ENCODE assay signal across 11 mouse cellular contexts in genomic region chr6:117130680-117131111, GRCm38 (mm10). TPM values are rescaled to one million over a fixed set of nuclear protein-coding genes. Genes with fewer than 3 reads are reported as not detected.
DNase-seq lines count a peak whose midpoint lies in the region; ATAC-seq and TF ChIP-seq lines count a peak whose summit lies in the region.
"Had no signal": no experiment of that assay in that cellular context is flagged by ENCODE, and none has a peak within 500 bp of the region (broad histone marks: within the 10 kb centered on the region; RNA-seq: fewer than 3 reads in every experiment).

No protein-coding gene starts in this region.

- no peaks in the 10 kb centered on the region for H3K27me3 ChIP-seq in lung, embryonic 16.5 days (ENCODE audit: control insufficient read depth, insufficient read depth, low read depth, low read length)
- H3K27me3 ChIP-seq in forebrain, embryonic 14.5 days (replicated peaks; ENCODE audit: control insufficient read depth, insufficient read depth, low read length): no peaks in the 10 kb centered on the region
- H3K27me3 ChIP-seq in kidney, postnatal 0 days (ENCODE audit: insufficient read depth, low read length): no peaks in the 10 kb centered on the region
- no peaks in the 10 kb centered on the region for H3K27me3 ChIP-seq in neural tube, embryonic 15.5 days (replicated peaks)
- H3K27me3 ChIP-seq: liver, embryonic 15.5 days had no signal

- H3K27ac ChIP-seq in lung, embryonic 16.5 days (ENCODE audit: low read length): no peak overlapping the region
- H3K27ac ChIP-seq in forebrain, embryonic 14.5 days (ENCODE audit: low read depth, low read length): no peak overlapping the region
- peak overlapping the region; percentile 10; the same call in 1 of the 2 replicates for H3K27ac ChIP-seq in kidney, postnatal 0 days
- no peak overlapping the region for H3K27ac ChIP-seq in neural tube, embryonic 15.5 days (replicated peaks)
- H3K27ac ChIP-seq in gastrocnemius, adult 2 months: no peak overlapping the region
- H3K27ac ChIP-seq: liver, embryonic 15.5 days had no signal

- no peak for DNase-seq in lung, postnatal 36 days
- peak; percentile 33 for DNase-seq in forebrain, embryonic 14.5 days (ENCODE audit: low spot score)
- peak; percentile 87 for DNase-seq in kidney, postnatal 0 days (ENCODE audit: low spot score)
- DNase-seq in gastrocnemius, adult 2 months: no peak
- DNase-seq in left cerebral cortex, adult 11 months (ENCODE audit: low spot score): no peak
- DNase-seq: gastrocnemius, postnatal 36 days; thymus, postnatal 25 days had no signal

- WGBS in lung, embryonic 16.5 days: 43% methylated on average over 15 of the region's 15 CpGs
- WGBS in forebrain, embryonic 14.5 days: 36% methylated on average over 15 of the region's 15 CpGs
- WGBS in kidney, postnatal 0 days: 9% methylated on average over 15 of the region's 15 CpGs
- 9% methylated on average over 15 of the region's 15 CpGs for WGBS in neural tube, embryonic 15.5 days

- H3K4me2 ChIP-seq in lung, embryonic 16.5 days (ENCODE audit: low read depth, low read length): peak overlapping the region; percentile 18
- peak overlapping the region; percentile 28; the same call in 1 of the 2 replicates for H3K4me2 ChIP-seq in forebrain, embryonic 14.5 days (ENCODE audit: low read length)
- peak overlapping the region; percentile 40 for H3K4me2 ChIP-seq in kidney, postnatal 0 days (ENCODE audit: low read length)
- peak overlapping the region; percentile 49 for H3K4me2 ChIP-seq in neural tube, embryonic 15.5 days
- H3K4me2 ChIP-seq: liver, embryonic 15.5 days had no signal

- H3K36me3 ChIP-seq in lung, embryonic 16.5 days (ENCODE audit: control insufficient read depth, insufficient read depth, low read length): no peaks in the 10 kb centered on the region
- no peaks in the 10 kb centered on the region for H3K36me3 ChIP-seq in forebrain, embryonic 14.5 days (ENCODE audit: control insufficient read depth, insufficient read depth, low read length)
- H3K36me3 ChIP-seq in kidney, postnatal 0 days (ENCODE audit: insufficient read depth, low read length): no peaks in the 10 kb centered on the region
- H3K36me3 ChIP-seq in neural tube, embryonic 15.5 days: no peaks in the 10 kb centered on the region
- H3K36me3 ChIP-seq: liver, embryonic 15.5 days had no signal

- 0 out of 2 replicates have a peak overlapping the region, but pooled peaks have one; percentile 1 for H3K4me3 ChIP-seq in lung, embryonic 16.5 days (ENCODE audit: low read length)
- H3K4me3 ChIP-seq in forebrain, embryonic 14.5 days (ENCODE audit: low read depth, low read length): no peak overlapping the region
- peak overlapping the region; percentile 18 for H3K4me3 ChIP-seq in kidney, postnatal 0 days (replicated peaks; ENCODE audit: low read depth, low read length)
- peak overlapping the region; percentile 2; the same call in 1 of the 2 replicates for H3K4me3 ChIP-seq in neural tube, embryonic 15.5 days (replicated peaks)
- no peak overlapping the region for H3K4me3 ChIP-seq in gastrocnemius, adult 2 months
- H3K4me3 ChIP-seq: liver, embryonic 15.5 days had no signal

- H3K9ac ChIP-seq in lung, embryonic 16.5 days (ENCODE audit: low read length): no peak overlapping the region
- no peak overlapping the region for H3K9ac ChIP-seq in forebrain, embryonic 14.5 days (ENCODE audit: low read length)
- H3K9ac ChIP-seq in kidney, postnatal 0 days (ENCODE audit: low read depth, low read length): 0 out of 2 replicates have a peak overlapping the region, but pooled peaks have one; percentile 1
- H3K9ac ChIP-seq in neural tube, embryonic 15.5 days (replicated peaks): no peak overlapping the region
- H3K9ac ChIP-seq: liver, embryonic 15.5 days had no signal

- ATAC-seq in lung, embryonic 16.5 days (ENCODE audit: low read depth): no peak
- ATAC-seq in forebrain, embryonic 14.5 days: no peak
- peak; percentile 46 for ATAC-seq in kidney, postnatal 0 days (replicated peaks; ENCODE audit: low FRiP score, low read depth)
- ATAC-seq in neural tube, embryonic 15.5 days (ENCODE audit: low FRiP score): peak; percentile 24; the same call in 1 of the 2 replicates
- no peak for ATAC-seq in CD4-positive, CD25-positive, alpha-beta regulatory T cell, adult 4 months

- TF ChIP-seq CTCF in kidney, postnatal 0 days (IDR thresholded peaks at IDR 0.05; ENCODE audit: low read depth): no peak
- no peak for TF ChIP-seq CTCF in gastrocnemius, adult 2 months (IDR thresholded peaks at IDR 0.05)

- peaks cover 10% of the 10 kb centered on the region for H3K4me1 ChIP-seq in lung, embryonic 16.5 days (replicated peaks; ENCODE audit: control insufficient read depth, insufficient read depth, low read length)
- H3K4me1 ChIP-seq in forebrain, embryonic 14.5 days (ENCODE audit: control insufficient read depth, insufficient read depth, low read length): no peaks in the 10 kb centered on the region
- H3K4me1 ChIP-seq in kidney, postnatal 0 days (replicated peaks; ENCODE audit: insufficient read depth, low read length): peaks cover 9% of the 10 kb centered on the region; the same call in 1 of the 2 replicates
- H3K4me1 ChIP-seq in neural tube, embryonic 15.5 days: peaks cover 12% of the 10 kb centered on the region
- H3K4me1 ChIP-seq: liver, embryonic 15.5 days had no signal

- H3K9me3 ChIP-seq in lung, embryonic 16.5 days (ENCODE audit: control insufficient read depth, low read length): no peaks in the 10 kb centered on the region
- no peaks in the 10 kb centered on the region for H3K9me3 ChIP-seq in forebrain, embryonic 14.5 days (replicated peaks; ENCODE audit: control insufficient read depth, low read length)
- H3K9me3 ChIP-seq in kidney, postnatal 0 days (replicated peaks; ENCODE audit: low read length): no peaks in the 10 kb centered on the region
- no peaks in the 10 kb centered on the region for H3K9me3 ChIP-seq in neural tube, embryonic 15.5 days (replicated peaks)
- H3K9me3 ChIP-seq: liver, embryonic 15.5 days had no signal

- intact Hi-C loops in gastrocnemius, adult 2 months (cut with DNase I): loop anchor here (10.0 kb wide), 1 partner anchor 146 kb away; no protein-coding TSS in a partner anchor

RNA-seq across cellular contexts. Expression of gene Cxcl12, which starts 37.6 kb away (rescaled TPM):
- 106 and 113 TPM in 2 replicates for polyA plus RNA-seq in lung, embryonic 16.5 days (2015; fragmentation: Nextera tagmentation; extraction: Ambion mirVana)
- polyA plus RNA-seq in forebrain, embryonic 14.5 days (2014; fragmentation: Nextera tagmentation; extraction: Ambion mirVana): 78.3 and 91.4 TPM in 2 replicates
- polyA plus RNA-seq in kidney, postnatal 0 days (2015; fragmentation: Nextera tagmentation; extraction: Ambion mirVana): 194 and 204 TPM in 2 replicates
- polyA plus RNA-seq in neural tube, embryonic 15.5 days (2015; fragmentation: Nextera tagmentation; extraction: Ambion mirVana): 38.5 and 90.4 TPM in 2 replicates
- not detected for polyA plus RNA-seq in CD4-positive, CD25-positive, alpha-beta regulatory T cell, adult 4 months (2017; shearing (Covaris generic))
- total RNA-seq in gastrocnemius, adult 2 months (2021): 10 to 100 TPM; 41.3 to 61.9 TPM

Comparison
In these comparisons a context has a peak if more than half of its experiments do, and no peak if none do; other contexts are left out.
1. ATAC-seq: peak in kidney, postnatal 0 days (single experiment) and neural tube, embryonic 15.5 days (single experiment); none in lung, embryonic 16.5 days (single experiment), forebrain, embryonic 14.5 days (single experiment) and CD4-positive, CD25-positive, alpha-beta regulatory T cell, adult 4 months (single experiment).
2. H3K4me3 ChIP-seq: peak in lung, embryonic 16.5 days (single experiment), kidney, postnatal 0 days (single experiment) and neural tube, embryonic 15.5 days (single experiment); none in forebrain, embryonic 14.5 days (single experiment) and gastrocnemius, adult 2 months (single experiment).
3. DNase-seq: peak in forebrain, embryonic 14.5 days (single experiment) and kidney, postnatal 0 days (single experiment); none in lung, postnatal 36 days (single experiment), gastrocnemius, adult 2 months (single experiment) and left cerebral cortex, adult 11 months (single experiment).
4. RNA of gene Cxcl12, which starts 37.6 kb away (polyA plus RNA-seq): 194 to 204 TPM in kidney, postnatal 0 days, 106 to 113 TPM in lung, embryonic 16.5 days, 78.3 to 91.4 TPM in forebrain, embryonic 14.5 days and 38.5 to 90.4 TPM in neural tube, embryonic 15.5 days; not detected in CD4-positive, CD25-positive, alpha-beta regulatory T cell, adult 4 months; every median in the first group is over 10 times any median in the second.
5. Peak in every context shown above with its lines, with median percentiles within 50 percentile points of each other: H3K4me2 ChIP-seq.